Mouse (Mus musculus) stomach, postnatal 0 days (tissue): ENCODE measurements around the gene Carhsp1. TPM values are rescaled to one million over a fixed set of nuclear protein-coding genes. Genes with fewer than 3 reads are reported as not detected.

Experiments used
- ATAC-seq: fragments of 200-750 bp; cut with Nextera tagmentation; 2 replicates; pipeline ENCODE4 v1.8.0; 2017; ENCODE audit not compliant: low FRiP score, low TSS enrichment
- DNase-seq: peaks from one replicate; pipeline ENCODE4 v3.0.0-alpha.2; 2016; ENCODE audit warnings: low spot score
- H3K27ac ChIP-seq: fragments of 300-500 bp; sonication (generic); replicated peaks from 2 replicates; pipeline ENCODE4 v1.5.1; 2014; ENCODE audit warnings: mild to moderate bottlenecking, control low read depth
- H3K27me3 ChIP-seq: fragments of 300-500 bp; sonication (generic); 2 replicates; pipeline ENCODE4 v1.6.1; 2014; ENCODE audit warnings: low read length; ENCODE audit not compliant: control insufficient read depth, insufficient read depth
- H3K36me3 ChIP-seq: fragments of 300-500 bp; sonication (generic); 2 replicates; pipeline ENCODE4 v1.6.1; 2014; ENCODE audit warnings: low read length, mixed read lengths; ENCODE audit not compliant: control insufficient read depth, insufficient read depth
- H3K4me1 ChIP-seq: fragments of 300-500 bp; sonication (generic); replicated peaks from 2 replicates; pipeline ENCODE4 v1.6.1; 2014; ENCODE audit warnings: antibody characterized with exemption; ENCODE audit not compliant: control insufficient read depth, insufficient read depth
- H3K4me2 ChIP-seq: fragments of 300-500 bp; sonication (generic); replicated peaks from 2 replicates; pipeline ENCODE4 v1.6.1; 2014; ENCODE audit warnings: low read depth, mild to moderate bottlenecking, control low read depth, moderate library complexity
- H3K4me3 ChIP-seq: fragments of 300-500 bp; sonication (generic); 2 replicates; pipeline ENCODE4 v1.5.1; 2014; ENCODE audit warnings: low read depth, low read length, control low read depth
- H3K9ac ChIP-seq: fragments of 300-500 bp; sonication (generic); 2 replicates; pipeline ENCODE4 v1.6.1; 2014; ENCODE audit warnings: mild to moderate bottlenecking, low read length, control low read depth, mixed read lengths
- H3K9me3 ChIP-seq: fragments of 300-500 bp; sonication (generic); 2 replicates; pipeline ENCODE4 v1.6.1; 2016; ENCODE audit warnings: low read length; ENCODE audit not compliant: control insufficient read depth
- CTCF ChIP-seq: IDR thresholded peaks from 2 replicates; pipeline ENCODE4 v1.5.1; 2016; ENCODE audit warnings: antibody characterized with exemption, low read depth, mild to moderate bottlenecking, moderate library complexity
- EP300 ChIP-seq: optimal IDR thresholded peaks from 2 replicates; pipeline ENCODE3; 2016; ENCODE audit warnings: antibody characterized with exemption
- WGBS: fragments of 180-500 bp; shearing (Covaris S2); extraction: QIAGEN DNeasy Blood & Tissue Kit; methylation state at CpG from one replicate; pipeline ENCODE4 v1.1.7; 2014; 5-methylcytosine and 5-hydroxymethylcytosine counted together
- polyA plus RNA-seq: library from polyadenylated mRNA; unstranded; fragments of >200 nt; fragmentation: Nextera tagmentation; extraction: Ambion mirVana; gene quantifications from 2 replicates; pipeline ENCODE4 v1.2.1, GENCODE M21; 2015

Gene Carhsp1
- polyA plus RNA-seq, 1 experiment from 2014 or later: 53.8 TPM

DNA sequence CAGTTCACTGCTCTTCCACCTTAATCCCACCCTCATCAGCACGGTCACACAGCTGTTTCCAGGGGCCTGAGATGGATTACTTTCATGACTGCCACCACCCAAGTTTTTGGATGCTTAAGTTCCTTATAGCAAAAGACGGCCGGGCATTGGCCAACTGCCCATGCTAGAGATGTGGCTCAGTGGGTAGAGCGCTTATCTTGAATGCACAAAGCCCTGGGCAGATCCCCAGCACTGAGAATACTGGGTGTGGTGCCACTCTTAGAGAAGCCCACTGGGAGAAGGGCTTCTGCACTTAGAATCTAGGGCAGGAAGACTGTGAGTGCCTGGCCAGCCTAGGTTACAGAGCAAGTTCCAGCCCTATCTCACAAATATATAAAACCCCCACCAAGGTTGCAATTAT, 6.7 kb upstream of the Carhsp1 start:
- H3K27ac ChIP-seq: no peak overlapping the region
- H3K27me3 ChIP-seq: no peaks in the 10 kb centered on the region
- H3K4me1 ChIP-seq: no peaks in the 10 kb centered on the region
- no peak overlapping the region for H3K4me2 ChIP-seq
- TF ChIP-seq CTCF (no peak), EP300 (no peak)
- 55% methylated on average over 4 of the region's 4 CpGs for WGBS
- no peaks in the 10 kb centered on the region for H3K36me3 ChIP-seq
- no peak for DNase-seq
- no peak overlapping the region for H3K9ac ChIP-seq
- ATAC-seq: no peak
- H3K9me3 ChIP-seq: no peaks in the 10 kb centered on the region
- H3K4me3 ChIP-seq: no peak overlapping the region

- Histone ChIP-seq H3K9me3 (no peaks in the 10 kb centered on the region), H3K27ac (no peak overlapping the region), H3K9ac (no peak overlapping the region), H3K36me3 (no peaks in the 10 kb centered on the region), H3K4me3 (no peak overlapping the region), H3K4me2 (no peak overlapping the region), H3K27me3 (no peaks in the 10 kb centered on the region), H3K4me1 (no peaks in the 10 kb centered on the region)
- 43% methylated on average over 5 of the region's 5 CpGs for WGBS
- no peak for TF ChIP-seq EP300
- TF ChIP-seq CTCF: no peak
- ATAC-seq (peak; percentile 65), DNase-seq (peak; percentile 83)
Observed at GRCm38 (mm10) chr16:8678035-8678434, 6.1 kb upstream of the Carhsp1 start.

- Histone ChIP-seq H3K4me1 (no peaks in the 10 kb centered on the region), H3K36me3 (no peaks in the 10 kb centered on the region), H3K27ac (no peak overlapping the region), H3K9me3 (no peaks in the 10 kb centered on the region), H3K4me2 (no peak overlapping the region), H3K9ac (no peak overlapping the region), H3K4me3 (no peak overlapping the region), H3K27me3 (no peaks in the 10 kb centered on the region)
- ATAC-seq (no peak), DNase-seq (peak; percentile 50)
- WGBS: 51% methylated on average over 4 of the region's 4 CpGs
- TF ChIP-seq EP300 (no peak), CTCF (peak; percentile 90)
Observed at GRCm38 (mm10) chr16:8676800-8677199, 4.8 kb upstream of the Carhsp1 start.

GRCm38 (mm10) chr16:8676228-8676627, 4.3 kb upstream of the Carhsp1 start:
- Histone ChIP-seq H3K36me3 (no peaks in the 10 kb centered on the region), H3K9me3 (no peaks in the 10 kb centered on the region), H3K9ac (no peak overlapping the region), H3K4me2 (no peak overlapping the region), H3K4me1 (no peaks in the 10 kb centered on the region), H3K27me3 (no peaks in the 10 kb centered on the region), H3K4me3 (no peak overlapping the region), H3K27ac (no peak overlapping the region)
- WGBS: 83% methylated on average over 2 of the region's 2 CpGs
- no peak for DNase-seq
- ATAC-seq: no peak
- TF ChIP-seq EP300 (no peak), CTCF (no peak)

DNA sequence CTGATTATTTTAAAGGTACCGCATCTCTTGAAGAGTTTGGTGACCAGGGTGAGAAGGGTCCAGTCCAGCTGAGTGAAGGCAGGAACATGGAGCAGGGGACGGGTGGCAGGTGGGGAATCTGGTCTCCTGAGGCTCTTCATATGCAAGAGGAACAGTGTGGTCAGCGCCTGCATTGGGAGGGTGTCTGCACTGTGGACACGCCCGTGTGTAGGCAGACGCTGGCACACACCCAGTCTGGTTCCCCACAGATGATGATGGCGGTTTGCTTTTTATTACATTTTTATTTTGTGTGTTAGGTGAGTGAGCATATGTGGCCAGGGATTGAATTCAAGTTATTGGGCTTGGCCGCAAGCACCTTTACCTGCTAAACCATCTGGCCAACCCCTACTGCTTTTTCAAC, 3.6 kb upstream of the Carhsp1 start:
- Histone ChIP-seq H3K4me2 (no peak overlapping the region), H3K4me1 (peaks cover 4% of the 10 kb centered on the region), H3K36me3 (no peaks in the 10 kb centered on the region), H3K9me3 (no peaks in the 10 kb centered on the region), H3K4me3 (no peak overlapping the region), H3K27me3 (no peaks in the 10 kb centered on the region), H3K27ac (no peak overlapping the region), H3K9ac (no peak overlapping the region)
- 79% methylated on average over 8 of the region's 8 CpGs for WGBS
- no peak for DNase-seq
- no peak for TF ChIP-seq CTCF
- TF ChIP-seq EP300: no peak
- ATAC-seq: no peak

GRCm38 (mm10) chr16:8674165-8674564, 2.2 kb upstream of the Carhsp1 start:
- H3K9me3 ChIP-seq: no peaks in the 10 kb centered on the region
- DNase-seq (peak; percentile 55), ATAC-seq (no peak)
- 4% methylated on average over 8 of the region's 8 CpGs for WGBS
- no peak overlapping the region for H3K4me3 ChIP-seq
- no peaks in the 10 kb centered on the region for H3K27me3 ChIP-seq
- H3K4me1 ChIP-seq: peaks cover 11% of the 10 kb centered on the region
- no peak overlapping the region for H3K27ac ChIP-seq
- TF ChIP-seq CTCF: peak; percentile 90
- no peak for TF ChIP-seq EP300
- no peak overlapping the region for H3K4me2 ChIP-seq
- H3K9ac ChIP-seq: no peak overlapping the region
- no peaks in the 10 kb centered on the region for H3K36me3 ChIP-seq
